ENCODE assay signal across 18 mouse cellular contexts in the genomic region with DNA sequence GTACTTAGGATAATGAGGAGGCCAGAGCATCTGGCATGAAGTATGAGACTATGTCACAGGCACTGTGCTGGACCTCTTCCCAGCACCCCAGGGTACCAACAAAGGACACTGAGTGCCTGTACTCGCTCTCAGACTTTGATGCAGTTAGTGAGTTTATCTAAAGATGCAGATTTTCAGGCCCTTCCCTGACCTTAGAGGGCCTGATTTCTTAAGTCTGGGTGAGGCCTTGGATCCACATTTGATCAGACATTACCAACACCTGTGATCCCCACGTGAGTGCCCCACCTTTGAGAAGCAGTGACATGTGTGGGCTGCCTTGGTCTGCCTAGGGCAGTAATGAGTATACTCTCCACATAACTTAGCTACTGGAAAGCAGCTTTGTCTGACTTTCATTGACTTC.
"Had no signal": no experiment of that assay in that cellular context is flagged by ENCODE, and none has a peak within 500 bp of the region (broad histone marks: within the 10 kb centered on the region; RNA-seq: fewer than 3 reads in every experiment).

No protein-coding gene starts in this region.

- H3K36me3 ChIP-seq: midbrain, embryonic 10.5 days; midbrain, embryonic 12.5 days; neural tube, embryonic 13.5 days; neural tube, embryonic 15.5 days had no signal

- H3K27me3 ChIP-seq: midbrain, embryonic 12.5 days; neural tube, embryonic 13.5 days; neural tube, embryonic 15.5 days had no signal

- H3K4me3 ChIP-seq: midbrain, embryonic 10.5 days; midbrain, embryonic 12.5 days; myocyte; neural tube, embryonic 13.5 days; neural tube, embryonic 15.5 days had no signal

- H3K27ac ChIP-seq: midbrain, embryonic 10.5 days; midbrain, embryonic 12.5 days; neural tube, embryonic 13.5 days; neural tube, embryonic 15.5 days had no signal

- H3K4me1 ChIP-seq: midbrain, embryonic 10.5 days; midbrain, embryonic 12.5 days; neural tube, embryonic 13.5 days; neural tube, embryonic 15.5 days had no signal

- DNase-seq: lung, adult 18-20 months; lung, embryonic 14.5 days; lung, postnatal 10 days; lung, postnatal 4 days; midbrain, embryonic 14.5 days; retina, postnatal 1 day; right cerebral cortex, adult 18-20 months; right cerebral cortex, postnatal 25 days; right cerebral cortex, postnatal 4 days; spleen, adult 18-20 months; thymus, adult 18-20 months; thymus, postnatal 14 days; thymus, postnatal 36 days had no signal
